Mouse (Mus musculus): Measurements from ENCODE around the gene Knstrn. TPM values are rescaled to one million over a fixed set of nuclear protein-coding genes. Genes with fewer than 3 reads are reported as not detected.

Knstrn gene
- polyA plus RNA-seq, 1 experiment from 2014 or later, result 49.6 TPM

DNA sequence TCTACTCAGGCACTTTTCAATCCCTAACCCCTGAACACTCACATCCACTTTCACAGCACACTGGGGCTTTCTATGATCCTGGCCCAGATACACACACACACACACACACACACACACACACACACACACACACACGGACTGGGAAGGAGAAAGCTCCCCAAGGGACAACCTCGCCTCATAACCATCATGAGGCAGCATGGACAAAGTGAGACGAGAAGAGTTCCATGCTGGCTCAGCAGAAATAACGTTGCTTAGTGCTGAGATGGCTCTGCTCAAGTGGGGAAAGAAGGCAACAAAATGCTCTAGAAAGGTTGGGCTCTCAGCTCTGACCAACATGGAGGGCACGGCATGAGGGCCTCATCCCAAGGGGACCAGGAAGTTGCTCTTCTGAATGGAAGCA, 27.4 kb downstream of the Knstrn start:
- no peak overlapping the region for H3K4me2 ChIP-seq (ENCODE audit: low read length)
- H3K4me3 ChIP-seq (replicated peaks; ENCODE audit: low read length), result no peak overlapping the region
- no peaks in the 10 kb centered on the region for H3K36me3 ChIP-seq (ENCODE audit: control insufficient read depth, insufficient read depth)
- no peak for ATAC-seq
- H3K27me3 ChIP-seq (replicated peaks; ENCODE audit: control insufficient read depth, insufficient read depth, low read length), result no peaks in the 10 kb centered on the region
- no peaks in the 10 kb centered on the region; the same call in 1 of the 2 replicates for H3K9me3 ChIP-seq (ENCODE audit: control insufficient read depth, low read length)
- no peak overlapping the region for H3K9ac ChIP-seq (replicated peaks; ENCODE audit: low read depth, low read length)
- peaks cover 1% of the 10 kb centered on the region for H3K4me1 ChIP-seq (replicated peaks; ENCODE audit: control insufficient read depth, insufficient read depth, low read length)
- WGBS, result 68% methylated on average over 5 of the region's 5 CpGs
- no peak overlapping the region for H3K27ac ChIP-seq (ENCODE audit: low read length)

DNA sequence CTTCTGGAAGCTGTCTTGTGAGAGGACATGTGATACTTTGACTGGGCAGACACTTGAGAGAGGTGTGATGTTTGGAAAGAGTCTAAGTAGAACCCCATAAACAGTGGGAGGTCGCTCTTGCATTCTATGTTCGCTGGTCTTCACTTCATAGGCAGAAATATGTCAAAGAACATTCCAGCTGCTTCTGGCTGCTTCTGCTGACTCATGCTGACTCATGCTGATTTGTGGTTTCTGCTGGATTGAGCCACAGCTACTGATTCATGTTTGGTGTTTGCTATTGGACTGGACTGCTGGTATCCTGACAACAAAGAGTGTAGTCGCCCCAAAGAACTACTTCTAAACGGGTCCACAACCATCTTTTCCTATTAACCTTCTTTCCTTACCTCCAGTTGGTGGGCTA, 28.0 kb downstream of the Knstrn start:
- peaks cover 3% of the 10 kb centered on the region for H3K4me1 ChIP-seq (replicated peaks; ENCODE audit: control insufficient read depth, insufficient read depth, low read length)
- ATAC-seq, result no peak
- H3K4me3 ChIP-seq (replicated peaks; ENCODE audit: low read length), result no peak overlapping the region
- H3K27me3 ChIP-seq (replicated peaks; ENCODE audit: control insufficient read depth, insufficient read depth, low read length), result no peaks in the 10 kb centered on the region
- no peak overlapping the region for H3K27ac ChIP-seq (ENCODE audit: low read length)
- no peak overlapping the region for H3K4me2 ChIP-seq (ENCODE audit: low read length)
- WGBS, result 94% methylated on average over 4 of the region's 4 CpGs
- H3K9me3 ChIP-seq (ENCODE audit: control insufficient read depth, low read length), result no peaks in the 10 kb centered on the region; the same call in 1 of the 2 replicates
- no peaks in the 10 kb centered on the region for H3K36me3 ChIP-seq (ENCODE audit: control insufficient read depth, insufficient read depth)
- no peak overlapping the region for H3K9ac ChIP-seq (replicated peaks; ENCODE audit: low read depth, low read length)

DNA sequence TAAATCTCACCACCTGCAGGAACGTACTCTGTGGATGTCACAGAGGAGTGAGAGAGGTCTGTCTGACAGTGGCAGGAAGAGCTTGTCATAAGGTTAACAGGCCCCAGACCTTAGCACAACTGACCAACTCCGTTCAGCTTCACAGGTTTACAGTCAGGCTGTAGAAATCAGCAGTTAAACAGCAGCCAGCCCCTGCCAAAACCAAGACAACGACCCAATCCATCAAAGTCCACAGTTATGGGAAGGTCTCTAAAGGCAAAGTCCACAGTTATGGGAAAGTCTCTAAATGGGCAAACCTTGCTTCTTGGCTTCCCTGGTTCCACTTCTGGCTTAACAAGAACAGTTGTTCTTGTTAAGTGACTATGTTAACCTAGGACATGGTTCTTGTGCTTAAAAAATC, 30.6 kb downstream of the Knstrn start:
- no peaks in the 10 kb centered on the region; the same call in 1 of the 2 replicates for H3K9me3 ChIP-seq (ENCODE audit: control insufficient read depth, low read length)
- H3K4me1 ChIP-seq (replicated peaks; ENCODE audit: control insufficient read depth, insufficient read depth, low read length), result peaks cover 3% of the 10 kb centered on the region
- no peak for ATAC-seq
- no peaks in the 10 kb centered on the region for H3K27me3 ChIP-seq (replicated peaks; ENCODE audit: control insufficient read depth, insufficient read depth, low read length)
- H3K9ac ChIP-seq (replicated peaks; ENCODE audit: low read depth, low read length), result no peak overlapping the region
- WGBS, result 88% methylated on average over 3 of the region's 3 CpGs
- no peak overlapping the region for H3K4me3 ChIP-seq (replicated peaks; ENCODE audit: low read length)
- no peaks in the 10 kb centered on the region for H3K36me3 ChIP-seq (ENCODE audit: control insufficient read depth, insufficient read depth)
- no peak overlapping the region for H3K4me2 ChIP-seq (ENCODE audit: low read length)
- no peak overlapping the region for H3K27ac ChIP-seq (ENCODE audit: low read length)

DNA sequence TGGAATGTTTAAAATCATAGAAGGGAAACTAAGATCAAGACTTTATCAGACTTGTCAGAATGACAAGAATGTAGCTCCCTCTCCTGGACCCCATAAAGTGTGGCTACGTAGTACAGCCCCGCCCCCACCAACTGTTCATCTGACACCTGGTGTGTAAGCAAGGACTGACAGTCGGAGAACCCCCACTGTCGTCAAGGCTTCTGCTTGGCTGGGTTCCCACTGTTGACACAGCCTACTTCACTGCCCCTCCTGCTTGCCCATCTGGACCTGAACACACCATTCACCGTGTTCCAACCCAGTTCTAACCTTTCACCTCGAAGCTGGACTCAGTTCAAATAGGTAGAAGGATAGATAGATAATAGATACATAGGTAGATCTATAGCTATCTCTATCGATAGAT, 32.4 kb downstream of the Knstrn start:
- Histone ChIP-seq H3K4me1 (replicated peaks; ENCODE audit: control insufficient read depth, insufficient read depth, low read length) (peaks cover 3% of the 10 kb centered on the region), H3K36me3 (ENCODE audit: control insufficient read depth, insufficient read depth) (no peaks in the 10 kb centered on the region), H3K27me3 (replicated peaks; ENCODE audit: control insufficient read depth, insufficient read depth, low read length) (no peaks in the 10 kb centered on the region), H3K4me3 (replicated peaks; ENCODE audit: low read length) (no peak overlapping the region), H3K9ac (replicated peaks; ENCODE audit: low read depth, low read length) (no peak overlapping the region), H3K9me3 (ENCODE audit: control insufficient read depth, low read length) (no peaks in the 10 kb centered on the region; the same call in 1 of the 2 replicates), H3K4me2 (ENCODE audit: low read length) (no peak overlapping the region), H3K27ac (ENCODE audit: low read length) (no peak overlapping the region)
- WGBS, result 50% methylated on average over 7 of the region's 7 CpGs
- ATAC-seq, result peak; percentile 49; the same call in 1 of the 2 replicates

DNA sequence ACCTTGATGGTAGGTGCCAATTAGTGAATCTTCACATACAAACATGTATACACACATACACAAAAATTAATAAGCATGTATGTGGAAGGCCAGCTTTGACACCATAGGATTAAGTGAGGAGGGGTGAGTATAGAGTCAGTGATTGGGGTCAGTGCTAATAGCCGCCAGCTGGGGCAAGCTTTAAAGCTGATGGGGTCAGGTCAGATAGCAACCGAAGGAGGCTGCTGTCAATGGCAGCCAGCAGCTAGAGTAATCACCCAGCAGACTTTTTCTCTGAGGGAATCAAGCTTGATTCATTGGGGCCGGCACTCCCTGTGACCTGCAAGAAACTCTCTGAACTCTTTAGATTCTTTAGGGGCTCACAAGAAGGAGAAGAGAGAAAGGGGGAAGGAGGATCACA, 38.0 kb downstream of the Knstrn start:
- no peak for ATAC-seq
- H3K4me1 ChIP-seq (replicated peaks; ENCODE audit: control insufficient read depth, insufficient read depth, low read length), result no peaks in the 10 kb centered on the region
- no peak overlapping the region for H3K4me2 ChIP-seq (ENCODE audit: low read length)
- WGBS, result 39% methylated on average over 3 of the region's 3 CpGs
- no peaks in the 10 kb centered on the region for H3K27me3 ChIP-seq (replicated peaks; ENCODE audit: control insufficient read depth, insufficient read depth, low read length)
- no peak overlapping the region for H3K27ac ChIP-seq (ENCODE audit: low read length)
- no peak overlapping the region for H3K9ac ChIP-seq (replicated peaks; ENCODE audit: low read depth, low read length)
- no peak overlapping the region for H3K4me3 ChIP-seq (replicated peaks; ENCODE audit: low read length)
- H3K9me3 ChIP-seq (ENCODE audit: control insufficient read depth, low read length), result no peaks in the 10 kb centered on the region
- no peaks in the 10 kb centered on the region for H3K36me3 ChIP-seq (ENCODE audit: control insufficient read depth, insufficient read depth)

DNA sequence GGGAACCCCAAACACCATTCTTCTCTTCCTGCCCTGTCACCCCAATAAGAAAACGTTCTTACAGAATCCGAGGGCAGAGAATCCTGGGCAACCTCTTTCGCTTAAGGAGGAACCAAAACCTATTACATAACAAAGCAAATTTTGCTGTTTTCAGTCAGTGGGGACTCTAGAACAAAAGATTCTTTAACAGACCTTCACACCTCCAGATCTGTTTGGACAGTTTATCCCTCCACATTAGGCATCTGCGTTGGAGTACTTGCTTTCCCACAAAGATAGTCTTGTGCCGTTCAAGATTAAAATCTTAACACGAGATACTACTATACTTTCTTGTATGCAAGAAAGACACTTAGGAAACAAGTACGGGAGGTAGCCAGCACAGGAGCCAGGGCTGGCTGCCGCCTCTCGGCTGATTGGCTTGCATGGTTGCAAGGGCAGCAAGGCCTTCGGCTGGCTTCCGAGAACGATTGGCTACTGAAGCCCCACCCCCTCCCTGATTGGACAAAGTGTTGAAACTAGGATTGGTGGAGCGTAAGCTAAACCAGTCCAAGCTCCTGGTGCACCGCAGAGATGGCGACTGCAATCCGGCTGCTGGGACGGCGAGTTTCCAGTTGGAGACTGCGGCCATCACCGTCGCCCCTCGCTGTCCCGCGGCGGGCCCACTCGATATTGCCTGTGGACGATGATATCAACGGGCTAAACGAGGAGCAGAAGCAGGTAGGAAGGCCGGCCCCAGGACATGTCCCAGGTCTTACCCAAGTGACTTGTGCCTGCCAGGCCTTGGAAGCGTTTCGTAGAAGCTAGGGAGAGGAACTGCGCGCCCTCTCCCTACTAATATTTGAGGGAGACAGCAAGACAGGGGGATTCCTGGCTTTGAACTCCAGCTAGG, 47.9 kb downstream of the Knstrn start, which contains the start of gene Ivd:
Ivd (plus strand) TSS at position 501 of the 886 bp plus-strand sequence.
- Histone ChIP-seq H3K4me3 (replicated peaks; ENCODE audit: low read length) (peak within 1 kb of the TSS; percentile 78), H3K9me3 (ENCODE audit: control insufficient read depth, low read length) (no peaks in the 10 kb centered on the region), H3K27me3 (replicated peaks; ENCODE audit: control insufficient read depth, insufficient read depth, low read length) (no peaks in the 10 kb centered on the region), H3K36me3 (ENCODE audit: control insufficient read depth, insufficient read depth) (no peaks in the 10 kb centered on the region), H3K4me1 (replicated peaks; ENCODE audit: control insufficient read depth, insufficient read depth, low read length) (peaks cover 12% of the 10 kb centered on the region), H3K9ac (replicated peaks; ENCODE audit: low read depth, low read length) (peak within 1 kb of the TSS; percentile 76), H3K4me2 (ENCODE audit: low read length) (peak within 1 kb of the TSS; percentile 92), H3K27ac (ENCODE audit: low read length) (peak within 1 kb of the TSS; percentile 54)
- ATAC-seq, result peak; percentile 100
- WGBS, result under 1% methylated on average over 34 of the region's 34 CpGs

DNA sequence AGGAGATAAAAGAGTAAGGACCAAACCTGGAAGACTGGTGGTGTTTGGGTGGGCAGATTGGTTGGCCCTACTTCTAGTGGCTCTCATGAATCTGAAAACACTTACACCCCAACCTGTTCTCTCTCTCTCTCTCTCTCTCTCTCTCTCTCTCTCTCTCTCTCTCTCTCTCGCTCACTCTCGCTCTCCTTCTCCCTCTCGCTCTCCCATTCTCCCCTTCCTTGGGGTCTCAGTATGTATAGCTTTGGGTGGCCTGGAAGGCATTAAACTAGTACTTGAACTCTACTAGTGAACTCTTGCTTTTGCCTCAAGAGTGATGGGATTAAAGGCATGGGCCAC, 48.5 kb downstream of the Knstrn start:
- peak overlapping the region; percentile 92 for H3K4me2 ChIP-seq (ENCODE audit: low read length)
- no peak for ATAC-seq
- peaks cover 12% of the 10 kb centered on the region for H3K4me1 ChIP-seq (replicated peaks; ENCODE audit: control insufficient read depth, insufficient read depth, low read length)
- WGBS, result 0% methylated on average over 1 of the region's 3 CpGs
- H3K4me3 ChIP-seq (replicated peaks; ENCODE audit: low read length), result peak overlapping the region; percentile 78
- no peaks in the 10 kb centered on the region for H3K27me3 ChIP-seq (replicated peaks; ENCODE audit: control insufficient read depth, insufficient read depth, low read length)
- H3K27ac ChIP-seq (ENCODE audit: low read length), result no peak overlapping the region; the same call in 1 of the 2 replicates
- no peaks in the 10 kb centered on the region for H3K36me3 ChIP-seq (ENCODE audit: control insufficient read depth, insufficient read depth)
- no peaks in the 10 kb centered on the region for H3K9me3 ChIP-seq (ENCODE audit: control insufficient read depth, low read length)
- peak overlapping the region; percentile 76 for H3K9ac ChIP-seq (replicated peaks; ENCODE audit: low read depth, low read length)

DNA sequence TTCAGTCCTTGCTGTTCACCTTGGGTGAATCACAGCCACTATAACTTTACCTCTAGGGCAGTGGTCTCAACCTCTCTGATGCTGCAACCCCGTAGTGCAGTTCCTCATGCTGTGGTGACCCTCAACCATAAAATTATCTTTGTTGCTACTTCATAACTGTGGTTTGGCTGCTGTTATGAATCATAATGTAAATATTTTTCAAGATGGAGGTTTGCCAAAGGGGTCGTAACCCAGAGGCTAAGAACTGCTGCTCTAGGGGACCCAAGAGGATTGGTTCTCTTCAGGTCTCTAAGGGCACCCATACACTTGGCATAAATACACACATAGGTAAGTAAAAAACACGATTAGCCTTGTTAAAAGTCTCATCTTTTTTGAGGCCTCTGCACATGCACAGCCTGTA, 56.8 kb downstream of the Knstrn start:
- Histone ChIP-seq H3K9me3 (ENCODE audit: control insufficient read depth, low read length) (no peaks in the 10 kb centered on the region), H3K36me3 (ENCODE audit: control insufficient read depth, insufficient read depth) (no peaks in the 10 kb centered on the region; the same call in 1 of the 2 replicates), H3K27ac (ENCODE audit: low read length) (no peak overlapping the region), H3K4me1 (replicated peaks; ENCODE audit: control insufficient read depth, insufficient read depth, low read length) (0 out of 2 replicates have a peak, but pooled peaks cover 4% of the 10 kb centered on the region), H3K4me2 (ENCODE audit: low read length) (no peak overlapping the region), H3K27me3 (replicated peaks; ENCODE audit: control insufficient read depth, insufficient read depth, low read length) (no peaks in the 10 kb centered on the region), H3K4me3 (replicated peaks; ENCODE audit: low read length) (no peak overlapping the region), H3K9ac (replicated peaks; ENCODE audit: low read depth, low read length) (no peak overlapping the region)
- ATAC-seq, result no peak
- WGBS, result 94% methylated on average over 3 of the region's 3 CpGs

DNA sequence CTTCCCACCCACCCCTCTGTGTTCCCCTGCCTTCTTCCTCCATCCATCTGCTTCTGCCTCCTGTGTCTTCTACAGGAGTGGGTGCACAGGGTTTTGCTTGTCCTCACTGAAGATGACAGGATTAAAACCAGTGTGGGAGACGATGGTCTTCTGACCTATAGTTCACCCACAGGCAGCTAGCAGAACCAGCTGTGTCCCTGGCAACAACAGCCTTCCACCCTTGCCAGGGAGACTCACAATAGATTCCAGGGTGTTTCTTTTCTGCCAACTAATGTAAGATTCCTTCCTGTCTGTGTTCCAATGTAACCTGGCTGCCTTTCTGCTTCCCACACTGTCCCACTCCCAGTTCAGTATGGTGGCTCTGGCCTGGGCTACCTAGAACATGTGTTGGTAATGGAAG, 57.2 kb downstream of the Knstrn start:
- H3K27me3 ChIP-seq (replicated peaks; ENCODE audit: control insufficient read depth, insufficient read depth, low read length), result no peaks in the 10 kb centered on the region
- no peaks in the 10 kb centered on the region; the same call in 1 of the 2 replicates for H3K36me3 ChIP-seq (ENCODE audit: control insufficient read depth, insufficient read depth)
- WGBS, result 77% methylated on average over 1 of the region's 1 CpGs

More for the DNA sequence above, 57.2 kb downstream of the Knstrn start:
- no peak for ATAC-seq
- no peak overlapping the region for H3K4me2 ChIP-seq (ENCODE audit: low read length)
- no peak overlapping the region for H3K9ac ChIP-seq (replicated peaks; ENCODE audit: low read depth, low read length)
- no peak overlapping the region for H3K4me3 ChIP-seq (replicated peaks; ENCODE audit: low read length)
- no peak overlapping the region for H3K27ac ChIP-seq (ENCODE audit: low read length)
- H3K9me3 ChIP-seq (ENCODE audit: control insufficient read depth, low read length), result no peaks in the 10 kb centered on the region
- 0 out of 2 replicates have a peak, but pooled peaks cover 4% of the 10 kb centered on the region for H3K4me1 ChIP-seq (replicated peaks; ENCODE audit: control insufficient read depth, insufficient read depth, low read length)

Data from forebrain, embryonic 16.5 days (tissue).